ENCODE assay signal across 8 mouse cellular contexts in the genomic region with DNA sequence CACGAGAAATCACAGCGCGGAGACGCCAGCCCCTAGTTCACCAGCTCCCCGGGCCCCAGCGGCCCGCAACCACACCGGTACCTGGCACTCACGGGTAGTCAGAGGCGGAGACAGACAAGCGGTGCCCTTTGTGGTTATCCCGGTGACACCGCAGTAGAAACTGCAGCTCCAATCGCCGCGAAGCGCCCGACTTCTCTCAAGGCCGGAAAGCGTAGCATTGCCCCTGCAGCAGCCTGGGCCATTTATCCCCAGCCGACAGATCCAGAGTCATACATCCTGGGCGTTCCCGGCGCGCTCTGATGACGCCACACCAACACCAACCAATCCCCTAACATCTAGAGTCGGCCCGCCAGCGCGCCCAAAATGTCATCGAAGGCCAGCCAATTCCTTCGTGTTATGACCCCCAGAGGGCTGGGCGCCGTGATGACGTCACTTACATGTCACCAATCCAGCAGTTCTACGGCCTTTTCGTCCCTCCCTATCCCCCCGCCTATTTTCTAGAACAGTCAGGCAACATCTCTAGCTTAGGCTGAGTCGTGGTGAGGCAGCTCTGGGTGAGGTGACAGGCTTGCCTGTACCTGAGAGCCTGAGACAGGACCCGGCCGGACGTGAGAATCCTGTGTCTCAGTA. TPM values are rescaled to one million over a fixed set of nuclear protein-coding genes. Genes with fewer than 3 reads are reported as not detected.
DNase-seq lines count a peak whose midpoint lies in the region; ATAC-seq and TF ChIP-seq lines count a peak whose summit lies in the region.

A gene (minus strand): TSS at position 365 of the 630 bp plus-strand sequence.

- no peaks in the 10 kb centered on the region for H3K27me3 ChIP-seq in embryonic facial prominence, embryonic 14.5 days (replicated peaks; ENCODE audit: control insufficient read depth, insufficient read depth, low read length)
- H3K27me3 ChIP-seq in heart, adult 2 months (ENCODE audit: control insufficient read depth, insufficient read depth, low read length) = no peaks in the 10 kb centered on the region
- no peaks in the 10 kb centered on the region for H3K27me3 ChIP-seq in limb, embryonic 13.5 days
- no peaks in the 10 kb centered on the region for H3K27me3 ChIP-seq in midbrain, embryonic 16.5 days (ENCODE audit: control insufficient read depth, insufficient read depth, low read depth, low read length)

- peak; percentile 92 for TF ChIP-seq EP300 in heart, adult 2 months (IDR thresholded peaks at IDR 0.05; ENCODE audit: insufficient read depth, low read depth, low read length)

- DNase-seq in 3T3-L1 (ENCODE audit: low read depth, low spot score) = peak; percentile 100
- peak; percentile 98 to 99 for DNase-seq in adrenal gland, postnatal 4 days (ENCODE audit: low spot score in 2 of 2)
- peak; percentile 100 for DNase-seq in embryonic facial prominence, embryonic 14.5 days (ENCODE audit: low spot score)
- peak; percentile 98 to 99 for DNase-seq in heart, adult 2 months
- peak; percentile 100 for DNase-seq in kidney, adult 8-10 months
- DNase-seq in spleen, postnatal 10 days (ENCODE audit: low spot score in 2 of 2) = peak; percentile 97 to 100

- no peak for TF ChIP-seq CTCF in heart, adult 2 months (IDR thresholded peaks at IDR 0.05)

- H3K4me1 ChIP-seq in embryonic facial prominence, embryonic 14.5 days (ENCODE audit: control insufficient read depth, insufficient read depth, low read length) = peaks cover 8% of the 10 kb centered on the region
- H3K4me1 ChIP-seq in heart, adult 2 months (ENCODE audit: control insufficient read depth, insufficient read depth, low read length) = peaks cover 3% of the 10 kb centered on the region
- peaks cover 11% of the 10 kb centered on the region for H3K4me1 ChIP-seq in limb, embryonic 13.5 days
- H3K4me1 ChIP-seq in midbrain, embryonic 16.5 days (ENCODE audit: control insufficient read depth, insufficient read depth, low read length) = peaks cover 13% of the 10 kb centered on the region

- peak within 1 kb of the TSS; percentile 84 for H3K27ac ChIP-seq in embryonic facial prominence, embryonic 14.5 days (replicated peaks; ENCODE audit: low read depth, low read length)
- peak within 1 kb of the TSS; percentile 97 for H3K27ac ChIP-seq in heart, adult 2 months
- peak within 1 kb of the TSS; percentile 61 for H3K27ac ChIP-seq in limb, embryonic 13.5 days
- H3K27ac ChIP-seq in midbrain, embryonic 16.5 days (ENCODE audit: low read length) = peak within 1 kb of the TSS; percentile 82

- no peaks in the 10 kb centered on the region for H3K79me2 ChIP-seq in heart, adult 2 months (replicated peaks; ENCODE audit: control insufficient read depth, insufficient read depth, low read length)

- H3K36me3 ChIP-seq in embryonic facial prominence, embryonic 14.5 days (ENCODE audit: control insufficient read depth, insufficient read depth, low read length) = peaks cover 31% of the 10 kb centered on the region
- no peaks in the 10 kb centered on the region for H3K36me3 ChIP-seq in heart, adult 2 months (ENCODE audit: control insufficient read depth, insufficient read depth, low read length)
- H3K36me3 ChIP-seq in limb, embryonic 13.5 days = peaks cover 33% of the 10 kb centered on the region
- H3K36me3 ChIP-seq in midbrain, embryonic 16.5 days (ENCODE audit: control insufficient read depth, insufficient read depth, low read length) = peaks cover 6% of the 10 kb centered on the region

- TF ChIP-seq POLR2A in heart, adult 2 months (IDR thresholded peaks at IDR 0.05; ENCODE audit: insufficient read depth, low read depth, low read length) = peak; percentile 96

- intact Hi-C loops in heart, adult 2 months (cut with DNase I) = loop anchor here (1.0 to 5.0 kb wide), 2 partner anchors 24 to 142 kb away; a partner anchor contains a TSS

- H3K9ac ChIP-seq in embryonic facial prominence, embryonic 14.5 days (ENCODE audit: low read depth, low read length) = peak within 1 kb of the TSS; percentile 86
- H3K9ac ChIP-seq in heart, adult 2 months (ENCODE audit: low read depth, low read length) = peak within 1 kb of the TSS; percentile 82
- peak within 1 kb of the TSS; percentile 91 for H3K9ac ChIP-seq in limb, embryonic 13.5 days
- H3K9ac ChIP-seq in midbrain, embryonic 16.5 days (ENCODE audit: low read depth, low read length) = peak within 1 kb of the TSS; percentile 90

- WGBS in embryonic facial prominence, embryonic 14.5 days = under 1% methylated on average over 38 of the region's 42 CpGs
- WGBS in heart, adult 2 months = under 1% methylated on average over 42 of the region's 42 CpGs
- WGBS in limb, embryonic 13.5 days = under 1% methylated on average over 42 of the region's 42 CpGs
- under 1% methylated on average over 42 of the region's 42 CpGs for WGBS in midbrain, embryonic 16.5 days

- H3K4me3 ChIP-seq in embryonic facial prominence, embryonic 14.5 days (ENCODE audit: low read depth, low read length) = peak within 1 kb of the TSS; percentile 99
- peak within 1 kb of the TSS; percentile 87 for H3K4me3 ChIP-seq in heart, adult 2 months
- H3K4me3 ChIP-seq in limb, embryonic 13.5 days = peak within 1 kb of the TSS; percentile 96
- peak within 1 kb of the TSS; percentile 90 for H3K4me3 ChIP-seq in midbrain, embryonic 16.5 days (ENCODE audit: low read depth, low read length)

- H3K9me3 ChIP-seq in embryonic facial prominence, embryonic 14.5 days (ENCODE audit: control insufficient read depth, low read length) = peaks cover 9% of the 10 kb centered on the region
- H3K9me3 ChIP-seq in limb, embryonic 13.5 days = peaks cover 7% of the 10 kb centered on the region; the same call in 1 of the 2 replicates
- H3K9me3 ChIP-seq in midbrain, embryonic 16.5 days (replicated peaks; ENCODE audit: control insufficient read depth, low read length, poor library complexity, severe bottlenecking) = peaks cover 8% of the 10 kb centered on the region; the same call in 1 of the 2 replicates

- ATAC-seq in embryonic facial prominence, embryonic 14.5 days (ENCODE audit: low read depth) = peak; percentile 97
- peak; percentile 97 for ATAC-seq in limb, embryonic 13.5 days (ENCODE audit: low FRiP score, low read depth)
- ATAC-seq in midbrain, embryonic 16.5 days = peak; percentile 96

- peak within 1 kb of the TSS; percentile 77 for H3K4me2 ChIP-seq in embryonic facial prominence, embryonic 14.5 days (ENCODE audit: low read depth, low read length)
- peak within 1 kb of the TSS; percentile 93 for H3K4me2 ChIP-seq in limb, embryonic 13.5 days (replicated peaks)
- H3K4me2 ChIP-seq in midbrain, embryonic 16.5 days (ENCODE audit: low read length) = peak within 1 kb of the TSS; percentile 92

RNA-seq across cellular contexts. Expression of the gene that starts here (rescaled TPM):
- total RNA-seq in adrenal gland, postnatal 4 days (2021) = 10 to 100 TPM; 26.7 to 29.7 TPM
- 5.4 and 10.8 TPM in 2 replicates for polyA plus RNA-seq in embryonic facial prominence, embryonic 14.5 days (2014; fragmentation: Nextera tagmentation; extraction: Ambion mirVana)
- 10 to 100 TPM; 14.0 to 16.7 TPM for total RNA-seq in heart, adult 2 months (2021)
- 12.0 and 17.6 TPM in 2 replicates for polyA plus RNA-seq in heart, adult 2 months (2012; rRNA removed)
- polyA plus RNA-seq in limb, embryonic 13.5 days (2015; fragmentation: Nextera tagmentation; extraction: Ambion mirVana) = 10.3 and 11.0 TPM in 2 replicates
- polyA plus RNA-seq in midbrain, embryonic 16.5 days (2015; fragmentation: Nextera tagmentation; extraction: Ambion mirVana) = 24.0 and 28.1 TPM in 2 replicates

Comparison
In these comparisons a context has a peak if more than half of its experiments do, and no peak if none do; other contexts are left out.
1. Peak in every context shown above with its lines: DNase-seq, ATAC-seq, H3K4me3 ChIP-seq and H3K27ac ChIP-seq.